Mouse (Mus musculus) spleen, embryonic (tissue): ENCODE data around the gene Gm15294.

ENCODE experiments used
- CTCF ChIA-PET: fragments of 350-600 bp; sonication (Branson Sonifier 250); formaldehyde crosslinking; loops from one replicate; lab custom pipeline; 2022; lab: Charles Lee

Gene Gm15294

GRCm38 (mm10) chrX:141875135-141875534, at the start of gene Gm15294:
Gene Gm15294, minus strand, starts transcription at chrX:141875235.
- CTCF ChIA-PET, result no interaction called here

- CTCF ChIA-PET, result no interaction called here
Observed at GRCm38 (mm10) chrX:141884336-141885048, 9.5 kb upstream of the Gm15294 start.

- CTCF ChIA-PET, result no interaction called here
Observed at GRCm38 (mm10) chrX:141874024-141874423, 1.0 kb downstream of the Gm15294 start.

- CTCF ChIA-PET, result no interaction called here
Observed at GRCm38 (mm10) chrX:141873597-141873996, 1.4 kb downstream of the Gm15294 start.

GRCm38 (mm10) chrX:141855684-141856396, 19.2 kb downstream of the Gm15294 start:
- CTCF ChIA-PET, result no interaction called here
